Mouse (Mus musculus) spleen, adult 2 months (tissue): ENCODE data around the gene Dnttip1.

Experiments used
- CTCF ChIP-seq: fragments of 200-500 bp; IDR thresholded peaks from 2 replicates; pipeline ENCODE4 v1.5.1; 2011; ENCODE audit warnings: mild to moderate bottlenecking, inconsistent platforms; ENCODE audit not compliant: insufficient read depth, insufficient read length, insufficient replicate concordance; ENCODE audit errors: extremely low read depth
- POLR2A ChIP-seq: fragments of 200-500 bp; IDR thresholded peaks from 2 replicates; pipeline ENCODE4 v1.6.1; 2011; ENCODE audit warnings: low read depth, low read length, inconsistent platforms

DNA sequence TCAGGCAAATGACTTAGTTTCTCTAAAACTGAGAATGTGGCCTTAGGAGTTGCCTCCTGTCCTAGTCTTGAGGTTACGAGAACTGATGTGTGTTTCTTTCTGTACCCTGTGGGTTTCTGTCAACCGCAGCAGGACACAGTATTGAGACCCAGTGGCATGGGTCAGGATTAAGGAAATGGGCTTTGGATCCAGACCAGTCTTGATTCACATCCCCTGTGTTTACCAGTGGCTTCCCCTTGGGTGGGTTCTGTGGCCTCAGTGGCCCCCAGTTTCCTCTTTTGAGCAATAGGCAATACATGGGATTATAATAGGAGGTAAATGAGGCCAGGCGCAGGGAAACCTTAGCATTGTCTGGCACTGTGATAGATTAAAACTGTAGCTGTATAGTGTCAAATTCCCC lies 41.2 kb downstream of the Dnttip1 start:
- TF ChIP-seq POLR2A: no peak
- TF ChIP-seq CTCF: no peak
